7 mouse cellular contexts compared by ENCODE assay signal in genomic region chr3:106482281-106483081, GRCm38 (mm10). TPM values are rescaled to one million over a fixed set of nuclear protein-coding genes. Genes with fewer than 3 reads are reported as not detected.
A peak's percentile ranks its signal among the peaks of the same experiment; 100 is the strongest.
DNase-seq lines count a peak whose midpoint lies in the region; ATAC-seq and TF ChIP-seq lines count a peak whose summit lies in the region.

TSS of gene Dennd2d (plus strand) at chr3:106482405.

- H3K4me1 ChIP-seq in E14TG2a.4 (replicated peaks; ENCODE audit: low read depth, low read length), result peaks cover 7% of the 10 kb centered on the region; the same call in 1 of the 2 replicates
- peaks cover 11% of the 10 kb centered on the region for H3K4me1 ChIP-seq in forebrain, embryonic 16.5 days (replicated peaks; ENCODE audit: control insufficient read depth, insufficient read depth, low read length)
- no peaks in the 10 kb centered on the region for H3K4me1 ChIP-seq in kidney, adult 2 months (ENCODE audit: control insufficient read depth, insufficient read depth, low read length)
- peaks cover 10% of the 10 kb centered on the region for H3K4me1 ChIP-seq in lung, embryonic 16.5 days (replicated peaks; ENCODE audit: control insufficient read depth, insufficient read depth, low read length)

- peak; percentile 38 for DNase-seq in ZHBTc4 (ENCODE audit: low read depth, low spot score)
- DNase-seq in kidney, adult 2 months, result peak; percentile 58
- DNase-seq in ovary, adult 18-20 months (ENCODE audit: low spot score), result peak; percentile 13
- DNase-seq in layer of hippocampus, postnatal 36 days, result no peak

- TF ChIP-seq POLR2A in kidney, adult 2 months (IDR thresholded peaks at IDR 0.05; ENCODE audit: low read depth, low read length), result no peak

- no peaks in the 10 kb centered on the region for H3K36me3 ChIP-seq in E14TG2a.4 (ENCODE audit: insufficient read depth, low read length)
- H3K36me3 ChIP-seq in forebrain, embryonic 16.5 days (ENCODE audit: control insufficient read depth, insufficient read depth), result no peaks in the 10 kb centered on the region
- no peaks in the 10 kb centered on the region for H3K36me3 ChIP-seq in kidney, adult 2 months (ENCODE audit: control insufficient read depth, insufficient read depth, low read length)
- H3K36me3 ChIP-seq in lung, embryonic 16.5 days (ENCODE audit: control insufficient read depth, insufficient read depth, low read length), result no peaks in the 10 kb centered on the region

- no peak for TF ChIP-seq CTCF in E14TG2a.4 (conservative IDR thresholded peaks at IDR 0.05; ENCODE audit: low read length)
- TF ChIP-seq CTCF in kidney, adult 2 months (conservative IDR thresholded peaks at IDR 0.05; ENCODE audit: insufficient read depth, insufficient read length, low read depth, low read length), result 0 out of 2 replicates have a peak, but pooled peaks have one; percentile 6

- peaks cover 56% of the 10 kb centered on the region for H3K27me3 ChIP-seq in E14TG2a.4 (ENCODE audit: insufficient read depth, low read length)
- H3K27me3 ChIP-seq in forebrain, embryonic 16.5 days (replicated peaks; ENCODE audit: control insufficient read depth, insufficient read depth, low read length), result no peaks in the 10 kb centered on the region
- no peaks in the 10 kb centered on the region for H3K27me3 ChIP-seq in kidney, adult 2 months (replicated peaks; ENCODE audit: control insufficient read depth, insufficient read depth, low read length)
- H3K27me3 ChIP-seq in lung, embryonic 16.5 days (ENCODE audit: control insufficient read depth, insufficient read depth, low read depth, low read length), result no peaks in the 10 kb centered on the region

- WGBS in forebrain, embryonic 16.5 days, result under 1% methylated on average over 42 of the region's 44 CpGs
- 1% methylated on average over 44 of the region's 44 CpGs for WGBS in kidney, adult 2 months
- WGBS in lung, embryonic 16.5 days, result 2% methylated on average over 44 of the region's 44 CpGs

- no peak within 1 kb of the TSS for H3K27ac ChIP-seq in forebrain, embryonic 16.5 days (ENCODE audit: low read length)
- no peak within 1 kb of the TSS; the same call in 1 of the 2 replicates for H3K27ac ChIP-seq in kidney, adult 2 months (ENCODE audit: insufficient read depth, low read depth, low read length)
- H3K27ac ChIP-seq in lung, embryonic 16.5 days (ENCODE audit: low read length), result peak within 1 kb of the TSS; percentile 52

- peak; percentile 57; the same call in 1 of the 2 replicates for ATAC-seq in forebrain, embryonic 16.5 days
- peak; percentile 92 for ATAC-seq in lung, embryonic 16.5 days (ENCODE audit: low read depth)

- H3K4me3 ChIP-seq in E14TG2a.4 (replicated peaks; ENCODE audit: low read length), result peak within 1 kb of the TSS; percentile 80
- H3K4me3 ChIP-seq in forebrain, embryonic 16.5 days (replicated peaks; ENCODE audit: low read length), result peak within 1 kb of the TSS; percentile 58
- H3K4me3 ChIP-seq in kidney, adult 2 months (ENCODE audit: insufficient read depth, low read depth, low read length), result peak within 1 kb of the TSS; percentile 75
- H3K4me3 ChIP-seq in lung, embryonic 16.5 days (ENCODE audit: low read length), result peak within 1 kb of the TSS; percentile 69

- peak within 1 kb of the TSS; percentile 49 for H3K9ac ChIP-seq in forebrain, embryonic 16.5 days (replicated peaks; ENCODE audit: low read depth, low read length)
- H3K9ac ChIP-seq in lung, embryonic 16.5 days (ENCODE audit: low read length), result peak within 1 kb of the TSS; percentile 81

- H3K4me2 ChIP-seq in forebrain, embryonic 16.5 days (ENCODE audit: low read length), result peak within 1 kb of the TSS; percentile 99
- peak within 1 kb of the TSS; percentile 86 for H3K4me2 ChIP-seq in lung, embryonic 16.5 days (ENCODE audit: low read depth, low read length)

- H3K9me3 ChIP-seq in E14TG2a.4 (ENCODE audit: low read length), result no peaks in the 10 kb centered on the region
- H3K9me3 ChIP-seq in forebrain, embryonic 16.5 days (ENCODE audit: control insufficient read depth, low read length), result no peaks in the 10 kb centered on the region
- H3K9me3 ChIP-seq in lung, embryonic 16.5 days (ENCODE audit: control insufficient read depth, low read length), result no peaks in the 10 kb centered on the region

RNA-seq across cellular contexts. Expression of gene Dennd2d, which starts in this region (rescaled TPM):
- polyA plus RNA-seq in forebrain, embryonic 16.5 days (2015; fragmentation: Nextera tagmentation; extraction: Ambion mirVana), result 0.43 and 0.67 TPM in 2 replicates
- 5.6 and 6.1 TPM in 2 replicates for polyA plus RNA-seq in kidney, adult 2 months (2012; rRNA removed)
- polyA plus RNA-seq in lung, embryonic 16.5 days (2015; fragmentation: Nextera tagmentation; extraction: Ambion mirVana), result 14.8 and 17.0 TPM in 2 replicates
- under 1 TPM; 0.27 to 0.46 TPM for total RNA-seq in layer of hippocampus, postnatal 36 days (2021)

Comparison
In these comparisons a context has a peak if more than half of its experiments do, and no peak if none do; other contexts are left out.
1. Peak in ATAC-seq, H3K4me3 ChIP-seq, H3K9ac ChIP-seq and H3K4me2 ChIP-seq in forebrain, embryonic 16.5 days; RNA of the gene not detected or under 1 TPM.
2. DNase-seq: peak in ZHBTc4 (single experiment), kidney, adult 2 months (single experiment) and ovary, adult 18-20 months (single experiment); none in layer of hippocampus, postnatal 36 days (0 of 2).
3. Peak in every context shown above with its lines, with median percentiles within 50 percentile points of each other: H3K4me3 ChIP-seq.